Mouse (Mus musculus) bone marrow, adult 2 months (tissue): ENCODE data around the gene Egfl7.

Experiments
- CTCF ChIP-seq: fragments of 200-500 bp; IDR thresholded peaks from 2 replicates; pipeline ENCODE4 v1.5.1; 2011; ENCODE audit warnings: low read length, control low read depth; ENCODE audit not compliant: control insufficient read depth, insufficient read depth
- POLR2A ChIP-seq: fragments of 200-500 bp; IDR thresholded peaks from 2 replicates; pipeline ENCODE4 v1.6.1; 2011; ENCODE audit warnings: low read depth, mild to moderate bottlenecking, control low read depth, low read length, borderline replicate concordance; ENCODE audit not compliant: control insufficient read depth

GRCm38 (mm10) chr2:26585713-26586112, 5.9 kb downstream of the Egfl7 start:
- TF ChIP-seq CTCF (no peak), POLR2A (no peak)
